Mouse (Mus musculus) small intestine, adult 2 months (tissue): ENCODE results near the gene Olfr1357.

Experiments
- CTCF ChIP-seq: fragments of 200-500 bp; IDR thresholded peaks from 2 replicates; pipeline ENCODE4 v1.5.1; 2012; ENCODE audit warnings: low read depth, mild to moderate bottlenecking, control low read depth, inconsistent platforms, low read length, moderate library complexity, mixed read lengths; ENCODE audit not compliant: insufficient replicate concordance, insufficient read length; ENCODE audit errors: extremely low read depth
- POLR2A ChIP-seq: fragments of 200-500 bp; IDR thresholded peaks from 2 replicates; pipeline ENCODE4 v1.6.1; 2012; ENCODE audit warnings: low read depth, mild to moderate bottlenecking, control low read depth, inconsistent platforms, low read length, moderate library complexity

DNA sequence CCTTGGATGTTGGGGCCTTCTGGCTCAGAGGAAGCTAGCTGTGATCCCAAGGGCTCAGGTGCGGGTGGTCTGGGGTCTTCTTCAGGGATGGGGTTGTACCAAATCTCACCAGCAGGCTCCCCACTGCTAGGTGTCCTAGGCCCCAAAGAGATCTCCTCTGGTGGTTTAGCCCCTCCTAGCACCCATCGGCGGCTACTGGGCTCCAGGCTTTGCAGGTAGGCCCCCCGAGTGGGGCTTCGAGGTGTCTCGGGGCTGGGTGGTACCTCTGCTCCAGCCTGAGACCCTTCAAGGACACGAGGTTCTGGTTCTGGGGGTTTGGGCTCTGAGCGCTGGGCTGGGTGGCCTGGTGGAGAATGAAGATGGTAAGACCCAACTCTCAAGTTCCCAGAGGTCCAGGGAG is 28.0 kb downstream of the Olfr1357 start:
- TF ChIP-seq CTCF (no peak), POLR2A (no peak)
